Mouse (Mus musculus): Measurements from ENCODE around the gene Gm17949. TPM values are rescaled to one million over a fixed set of nuclear protein-coding genes. Genes with fewer than 3 reads are reported as not detected.

Gm17949 gene
- total RNA-seq (2021): not detected
- long read RNA-seq, experiment 1: 0 reads
- long read RNA-seq, experiment 2, partial matches to known transcripts: 0 of 19 reads
- long read RNA-seq, experiment 2, other reads (novel, unspliced or antisense): 19 of 19 reads

- peak; percentile 95 for DNase-seq
These were observed at the start of gene Gm17949, which contains the start of gene Gtf2f1 for GRCm38 (mm10) chr17:57011236-57012141. Gm17949 (plus strand) TSS chr17:57011469. Gtf2f1 (minus strand) TSS chr17:57011288.

GRCm38 (mm10) chr17:56961880-56962279 lies 49.4 kb upstream of the Gm17949 start:
- no peak for DNase-seq

- no peak for DNase-seq
These were observed 48.4 kb upstream of the Gm17949 start for GRCm38 (mm10) chr17:56962642-56963405.

GRCm38 (mm10) chr17:56963646-56964045 lies 47.6 kb upstream of the Gm17949 start:
- DNase-seq: no peak

- DNase-seq: no peak
These were observed 41.9 kb upstream of the Gm17949 start for GRCm38 (mm10) chr17:56969321-56969720.

GRCm38 (mm10) chr17:56970081-56970480 lies 41.2 kb upstream of the Gm17949 start:
- no peak for DNase-seq

GRCm38 (mm10) chr17:56973956-56974707 lies 37.1 kb upstream of the Gm17949 start:
- no peak for DNase-seq

GRCm38 (mm10) chr17:56974708-56975240 lies 36.5 kb upstream of the Gm17949 start:
- no peak for DNase-seq

- no peak for DNase-seq
These were observed 35.9 kb upstream of the Gm17949 start for GRCm38 (mm10) chr17:56975391-56975790.

GRCm38 (mm10) chr17:56976531-56977390 lies 34.5 kb upstream of the Gm17949 start:
- DNase-seq: no peak

GRCm38 (mm10) chr17:56979524-56979923 lies 31.7 kb upstream of the Gm17949 start:
- no peak for DNase-seq

- DNase-seq: no peak
These were observed 30.2 kb upstream of the Gm17949 start for GRCm38 (mm10) chr17:56981049-56981448.

- DNase-seq: no peak
These were observed 29.3 kb upstream of the Gm17949 start, which contains the start of gene Acer1 for GRCm38 (mm10) chr17:56982013-56982412. Acer1 (minus strand) TSS chr17:56982126.

GRCm38 (mm10) chr17:56984886-56985285 lies 26.4 kb upstream of the Gm17949 start:
- no peak for DNase-seq

- DNase-seq: no peak
These were observed 25.6 kb upstream of the Gm17949 start for GRCm38 (mm10) chr17:56985656-56986055.

GRCm38 (mm10) chr17:56986105-56986805 lies 25.0 kb upstream of the Gm17949 start:
- no peak for DNase-seq

GRCm38 (mm10) chr17:56988441-56988840 lies 22.8 kb upstream of the Gm17949 start:
- no peak for DNase-seq

GRCm38 (mm10) chr17:56988921-56989430 lies 22.3 kb upstream of the Gm17949 start:
- no peak for DNase-seq

GRCm38 (mm10) chr17:56989467-56990114 lies 21.7 kb upstream of the Gm17949 start:
- no peak for DNase-seq
